Mouse (Mus musculus) heart, adult 2 months (tissue): ENCODE data around the gene Ccl19.
"Not testable (repeated sequence)": the region's sequence is repeated elsewhere in the genome, so short reads cannot be mapped to it uniquely, and the experiment has no call there.

ENCODE experiments used
- CTCF ChIP-seq: fragments of 200-600 bp; IDR thresholded peaks from 2 replicates; pipeline ENCODE4 v1.8.1; 2022; ENCODE audit warnings: antibody characterized with exemption, mild to moderate bottlenecking, moderate library complexity
- POLR2A ChIP-seq: fragments of 200-500 bp; IDR thresholded peaks from 2 replicates; pipeline ENCODE4 v1.6.1; 2011; ENCODE audit warnings: mild to moderate bottlenecking, low read depth, low read length, control low read depth; ENCODE audit not compliant: insufficient read depth

DNA sequence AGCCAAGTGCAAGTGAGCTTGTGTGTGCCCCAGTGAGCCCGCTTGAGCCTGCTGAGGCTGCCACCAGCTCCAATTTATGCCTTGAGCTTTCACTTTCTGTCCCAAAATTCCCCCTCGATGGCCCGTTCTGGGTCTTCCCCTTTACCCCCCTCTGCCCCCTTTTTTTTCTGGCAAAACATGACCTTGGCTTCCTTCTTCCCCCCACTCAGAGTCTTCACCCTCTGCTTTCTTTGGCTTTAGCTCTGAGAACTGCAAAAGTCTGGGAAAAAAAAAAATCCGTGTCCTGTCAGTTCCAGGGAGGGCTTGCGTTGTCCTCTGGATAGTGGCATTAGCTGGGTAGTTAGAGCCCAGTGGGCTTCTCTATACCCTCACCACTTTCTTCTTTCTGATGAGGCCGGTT is at the start of gene Ccl19:
- not testable (repeated sequence) for TF ChIP-seq POLR2A, CTCF
